Mouse (Mus musculus): ENCODE results near the gene Syce1l. TPM values are rescaled to one million over a fixed set of nuclear protein-coding genes. Genes with fewer than 3 reads are reported as not detected.

Syce1l gene
- polyA plus RNA-seq, 2 experiments from 2014 or later, result not detected

DNA sequence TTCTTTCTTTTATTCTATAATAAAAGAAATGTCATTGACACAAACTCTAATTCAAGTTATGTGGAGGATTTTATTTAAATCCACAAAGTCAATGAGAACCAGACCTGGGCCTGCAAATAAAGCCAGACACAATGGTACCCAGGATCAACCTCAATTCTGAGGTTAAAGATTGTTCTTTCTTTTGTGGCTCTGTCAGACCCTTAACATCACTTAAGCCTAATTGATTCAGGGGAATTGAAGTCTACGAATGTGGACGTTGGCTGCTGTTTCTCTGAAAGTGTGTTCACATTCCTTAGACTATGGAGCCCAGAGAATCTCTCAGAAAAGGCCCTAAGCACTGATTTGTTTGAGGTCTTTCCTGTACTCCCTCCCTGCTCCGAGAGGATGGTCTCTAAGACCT is 30.3 kb downstream of the Syce1l start:
- ATAC-seq, result no peak

DNA sequence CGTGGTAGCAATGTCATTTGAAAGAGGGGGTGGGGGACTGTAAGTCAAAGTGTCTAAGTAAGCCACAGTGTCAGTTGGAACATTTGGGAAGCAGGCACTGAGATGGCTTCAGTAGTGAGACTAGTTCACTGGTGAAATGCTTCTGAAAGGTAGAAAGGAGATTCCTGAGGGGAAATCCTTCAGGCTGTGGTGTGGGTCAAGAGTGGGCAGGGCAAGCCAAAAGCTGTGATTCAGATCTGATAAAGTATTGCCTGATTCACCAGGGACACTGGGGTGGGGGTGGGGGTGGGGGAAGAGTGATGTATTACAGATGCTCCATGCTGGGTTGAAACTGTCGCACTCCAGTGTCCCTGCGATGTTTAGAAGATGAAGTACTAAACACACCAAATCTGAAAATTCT is 31.6 kb downstream of the Syce1l start:
- ATAC-seq, result no peak

DNA sequence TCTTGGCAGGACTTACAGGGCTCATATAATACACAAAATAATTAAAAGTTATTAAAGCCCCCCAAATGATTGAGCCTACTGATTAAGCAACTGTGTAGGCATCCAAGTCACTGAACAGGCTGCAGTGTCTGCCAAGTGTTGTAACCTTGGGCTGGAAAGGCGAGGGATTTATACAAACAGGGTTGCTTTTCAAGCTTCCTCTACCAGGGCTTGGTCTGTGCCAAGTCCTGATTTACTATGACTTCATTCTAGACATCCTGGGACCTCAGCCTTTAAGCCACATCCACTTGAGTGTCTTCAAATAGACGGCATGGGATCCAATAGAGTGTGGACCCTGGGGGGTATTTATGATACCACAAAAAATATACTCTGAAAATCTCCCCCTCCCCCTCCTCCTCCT is 32.3 kb downstream of the Syce1l start:
- ATAC-seq, result no peak

DNA sequence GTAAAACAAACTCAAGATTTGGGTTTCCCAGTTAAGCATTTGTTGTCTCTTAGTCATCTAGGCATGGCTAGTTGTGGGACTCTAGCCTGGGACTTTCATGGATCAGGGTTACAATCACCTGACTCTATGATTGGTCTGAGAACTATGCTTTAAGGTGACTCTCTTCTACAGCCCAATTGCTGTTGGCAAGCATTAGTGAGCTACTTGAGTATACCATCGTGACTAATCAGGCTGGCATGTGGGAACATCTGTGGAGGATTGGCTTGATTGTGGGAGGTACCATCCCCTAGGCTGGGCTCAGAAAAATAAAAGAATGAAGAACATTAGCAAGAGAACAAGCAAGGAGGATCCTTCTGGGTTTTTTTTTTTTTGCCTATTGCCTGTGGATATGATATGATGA is 33.8 kb downstream of the Syce1l start:
- ATAC-seq, result no peak

DNA sequence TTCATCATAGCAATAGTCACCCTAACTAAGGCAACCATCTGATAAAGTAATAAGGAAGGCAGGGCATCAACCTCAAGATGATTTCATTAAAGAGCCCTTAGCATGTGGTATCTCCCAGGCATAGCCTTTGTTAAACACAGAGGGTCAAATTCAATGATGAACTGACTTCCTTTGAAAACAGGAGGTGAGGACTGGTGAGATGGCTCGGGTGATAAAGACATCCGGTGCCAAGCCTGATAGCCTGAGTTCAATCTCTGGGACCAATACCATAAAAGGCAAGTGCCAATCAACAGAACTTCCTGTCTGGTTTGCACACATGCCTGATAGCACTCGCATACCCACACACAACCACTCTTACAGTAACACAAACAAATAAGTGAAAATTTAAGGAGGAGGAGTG is 36.3 kb downstream of the Syce1l start:
- peak; percentile 89 for ATAC-seq

DNA sequence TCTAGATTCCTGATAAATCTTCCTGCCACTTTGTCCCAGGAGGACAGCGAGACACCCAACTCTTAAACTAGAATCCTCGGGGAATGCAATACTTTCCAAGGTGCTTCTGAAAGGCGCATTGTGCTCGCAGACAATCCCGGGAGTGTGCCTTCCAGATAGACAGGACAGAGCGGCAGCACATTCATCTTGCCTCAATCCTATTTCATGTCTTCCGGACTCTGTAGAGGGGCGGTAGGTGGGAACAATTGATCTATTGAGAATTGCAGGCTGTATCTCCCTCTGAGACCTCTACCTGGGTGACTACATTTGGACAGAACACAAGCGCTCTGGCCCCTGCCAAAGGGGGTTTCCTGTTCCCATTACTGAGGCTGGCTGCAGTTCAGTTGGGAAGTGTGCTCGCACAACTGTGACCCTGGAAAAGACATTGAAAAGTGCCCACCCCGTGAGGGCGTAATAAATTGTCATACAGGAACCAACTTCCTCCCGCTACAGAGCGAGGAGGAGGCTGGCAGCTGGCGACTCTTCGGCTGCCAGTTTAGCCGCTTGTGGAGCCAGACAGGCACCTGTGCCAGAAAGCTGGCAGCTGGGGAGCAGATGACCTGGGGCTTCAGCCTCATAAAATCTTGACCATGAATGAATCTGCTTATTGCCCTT is 45.0 kb downstream of the Syce1l start:
- no peak for ATAC-seq

DNA sequence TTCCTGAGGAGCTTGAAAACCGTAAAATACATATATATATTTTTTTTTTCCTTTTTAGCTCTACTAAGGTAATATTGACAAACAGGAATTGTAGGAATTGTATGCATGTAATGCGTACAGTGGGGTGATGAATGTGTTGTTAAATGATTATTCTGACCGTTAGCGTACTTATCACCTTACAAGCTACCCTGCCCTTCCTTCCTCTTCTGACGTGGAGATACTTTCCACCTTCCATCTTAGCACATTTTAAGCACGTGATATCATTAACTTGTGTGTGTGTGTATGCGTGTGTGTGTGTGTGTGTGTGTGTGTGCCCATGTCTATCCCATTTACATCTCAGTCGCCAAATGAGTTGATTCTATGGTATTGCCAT is 45.5 kb downstream of the Syce1l start:
- ATAC-seq, result no peak

DNA sequence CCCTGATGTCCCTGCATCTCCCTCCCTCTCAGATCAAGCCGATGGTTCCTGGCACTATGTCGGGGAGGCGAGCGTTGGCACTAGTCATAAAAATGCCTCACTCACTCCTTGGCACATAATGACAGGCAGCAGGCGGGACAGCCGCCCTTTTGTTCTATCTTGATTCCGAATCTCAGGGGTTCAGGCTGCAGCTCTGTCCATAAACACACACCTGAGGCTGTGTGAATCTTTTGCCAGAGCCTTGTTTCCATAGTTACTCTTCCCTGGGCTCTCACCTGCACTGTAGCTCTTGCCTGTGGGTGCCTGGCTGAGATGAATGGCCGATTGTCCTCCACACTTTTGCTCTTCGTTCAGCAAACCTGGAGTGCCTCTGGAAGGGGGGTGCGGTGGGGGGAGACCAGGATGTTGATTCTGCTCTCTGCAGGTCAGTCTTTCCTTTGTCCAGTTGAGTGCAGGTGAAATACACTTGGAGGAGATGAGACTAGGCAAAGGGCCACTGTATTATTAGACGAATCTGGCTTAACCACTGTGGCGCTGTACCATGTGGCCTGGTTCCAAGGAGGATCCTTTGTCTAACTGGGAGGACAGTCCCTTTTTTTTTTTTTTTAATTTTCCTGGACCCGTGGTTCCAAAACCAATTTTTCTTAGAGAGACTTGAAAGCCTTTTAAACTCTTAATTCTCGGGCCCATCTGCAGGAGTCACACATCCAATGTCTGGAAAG is 48.8 kb downstream of the Syce1l start:
- no peak for ATAC-seq

DNA sequence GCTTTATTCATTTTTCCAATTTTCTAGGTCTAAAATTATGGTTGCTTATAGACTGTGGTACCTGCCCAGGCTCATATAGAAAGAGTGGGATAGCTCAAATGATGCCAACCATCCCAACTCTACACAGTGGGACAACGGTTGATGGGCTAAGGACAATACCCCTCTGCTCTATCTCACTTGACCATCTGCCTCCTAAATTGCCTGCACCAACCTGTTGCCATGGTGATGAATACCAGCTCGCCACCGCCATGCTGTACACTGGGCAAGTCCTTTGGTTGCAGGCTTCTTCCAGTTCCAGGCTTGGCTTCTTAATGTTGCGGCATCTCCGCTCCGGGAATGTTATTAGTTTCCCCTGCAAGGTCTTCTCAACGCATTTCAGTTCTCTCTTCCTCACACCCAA is 62.0 kb downstream of the Syce1l start:
- no peak for ATAC-seq

Other genes with a start within 250 kb of the Syce1l start
- 10 to 100 TPM; 10.9 to 16.9 TPM for gene Mon1b, start 7.6 kb upstream of the Syce1l start, polyA plus RNA-seq (2017; shearing (Covaris generic))
- gene Adamts18, start 205.5 kb downstream of the Syce1l start, polyA plus RNA-seq (2017; shearing (Covaris generic)), result under 1 TPM in 1 of 2 experiments, not detected in 1; 0.24 TPM

Measured in activated CD4-positive, CD25-positive, alpha-beta regulatory T cell, adult 4 months (primary cell).